In the genomic region with DNA sequence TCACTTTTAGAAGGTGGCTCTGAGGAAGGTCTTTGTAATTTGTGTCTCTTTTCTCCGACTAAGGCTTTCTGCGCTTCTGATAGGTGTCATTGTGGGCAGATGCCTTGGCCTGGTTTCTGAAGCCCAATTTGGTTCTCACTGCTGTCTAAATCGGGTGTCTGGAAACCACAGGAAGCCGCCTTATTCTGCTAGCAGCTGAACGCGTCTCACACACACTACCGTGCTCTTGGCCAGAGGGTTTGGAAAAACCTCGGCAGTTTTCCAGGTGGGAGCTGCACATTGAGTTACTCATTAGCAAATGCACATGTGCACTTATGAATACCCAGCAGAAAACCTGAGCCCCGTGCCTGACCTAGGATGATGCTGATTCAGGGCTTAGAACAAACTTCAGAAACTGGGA, we compare ENCODE assay signal across 9 mouse cellular contexts. TPM values are rescaled to one million over a fixed set of nuclear protein-coding genes. Genes with fewer than 3 reads are reported as not detected.
DNase-seq lines count a peak whose midpoint lies in the region; ATAC-seq and TF ChIP-seq lines count a peak whose summit lies in the region.
"Had no signal": no experiment of that assay in that cellular context is flagged by ENCODE, and none has a peak within 500 bp of the region (broad histone marks: within the 10 kb centered on the region; RNA-seq: fewer than 3 reads in every experiment).

No protein-coding gene starts in this region.

- peak overlapping the region; percentile 16; the same call in 1 of the 2 replicates for H3K27ac ChIP-seq in heart, embryonic 13.5 days (replicated peaks)
- H3K27ac ChIP-seq in kidney, adult 2 months (ENCODE audit: insufficient read depth, low read depth, low read length), result peak overlapping the region; percentile 87

- H3K36me3 ChIP-seq in heart, embryonic 13.5 days, result no peaks in the 10 kb centered on the region
- no peaks in the 10 kb centered on the region for H3K36me3 ChIP-seq in kidney, adult 2 months (ENCODE audit: control insufficient read depth, insufficient read depth, low read length)

- no peak for TF ChIP-seq POLR2A in kidney, adult 2 months (IDR thresholded peaks at IDR 0.05; ENCODE audit: low read depth, low read length)

- no peak for ATAC-seq in heart, embryonic 13.5 days (ENCODE audit: extremely low read depth, insufficient number of reproducible peaks, low FRiP score, low TSS enrichment)
- ATAC-seq in megakaryocyte progenitor cell, adult 5-6 weeks (replicated peaks; ENCODE audit: poor library complexity), result no peak

- no peak overlapping the region for H3K4me2 ChIP-seq in heart, embryonic 13.5 days

- DNase-seq in heart, adult 8-10 months (ENCODE audit: low spot score), result no peak
- peak; percentile 2 for DNase-seq in NIH3T3 (ENCODE audit: low read depth)
- DNase-seq in kidney, adult 2 months, result peak; percentile 96
- peak; percentile 76 for DNase-seq in right cerebral cortex, adult 18-20 months
- no peak for DNase-seq in adrenal gland, postnatal 4 days (ENCODE audit: low spot score in 2 of 2)
- no peak for DNase-seq in adrenal gland, adult (ENCODE audit: inconsistent age in 2 of 2, low spot score in 1 of 2)

- H3K27me3 ChIP-seq in heart, embryonic 13.5 days (replicated peaks), result no peaks in the 10 kb centered on the region
- no peaks in the 10 kb centered on the region for H3K27me3 ChIP-seq in kidney, adult 2 months (replicated peaks; ENCODE audit: control insufficient read depth, insufficient read depth, low read length)

- 65% methylated on average over 9 of the region's 9 CpGs for WGBS in heart, embryonic 13.5 days
- 22% methylated on average over 9 of the region's 9 CpGs for WGBS in kidney, adult 2 months

- no peaks in the 10 kb centered on the region for H3K9me3 ChIP-seq in heart, embryonic 13.5 days

- peaks cover 61% of the 10 kb centered on the region for H3K4me1 ChIP-seq in heart, embryonic 13.5 days
- H3K4me1 ChIP-seq in kidney, adult 2 months (ENCODE audit: control insufficient read depth, insufficient read depth, low read length), result peaks cover 40% of the 10 kb centered on the region

- H3K4me3 ChIP-seq in heart, embryonic 13.5 days, result no peak overlapping the region
- H3K4me3 ChIP-seq in kidney, adult 2 months (ENCODE audit: insufficient read depth, low read depth, low read length), result no peak overlapping the region
- H3K4me3 ChIP-seq: erythroblast, embryonic 14.5 days had no signal

- H3K9ac ChIP-seq in heart, embryonic 13.5 days, result no peak overlapping the region

- no peak for TF ChIP-seq CTCF in kidney, adult 2 months (conservative IDR thresholded peaks at IDR 0.05; ENCODE audit: insufficient read depth, insufficient read length, low read depth, low read length)

RNA-seq across cellular contexts. Expression of gene Xylt1, which starts 52.9 kb away (rescaled TPM):
- 0.66 and 0.94 TPM in 2 replicates for polyA plus RNA-seq in heart, embryonic 13.5 days (2015; fragmentation: Nextera tagmentation; extraction: Ambion mirVana)
- 1 to 10 TPM; 1.6 to 2.3 (median 2.1) TPM for total RNA-seq in heart, adult 8-10 months (2022)
- polyA plus RNA-seq in kidney, adult 2 months (2012; rRNA removed), result 5.9 and 6.1 TPM in 2 replicates
- total RNA-seq in adrenal gland, postnatal 4 days (2021), result 10 to 100 TPM in 1 of 2 experiments, 1 to 10 TPM in 1; 9.3 to 12.4 TPM
- total RNA-seq in megakaryocyte progenitor cell, adult 5-6 weeks (2015), result 20.0 and 24.9 TPM in 2 replicates
- total RNA-seq in megakaryocyte progenitor cell, adult 5-6 weeks (2017), result 12.0 and 17.1 TPM in 2 replicates

Comparison
In these comparisons a context has a peak if more than half of its experiments do, and no peak if none do; other contexts are left out.
1. DNase-seq: peak in NIH3T3 (single experiment), kidney, adult 2 months (single experiment) and right cerebral cortex, adult 18-20 months (single experiment); none in heart, adult 8-10 months (single experiment), adrenal gland, postnatal 4 days (0 of 2) and adrenal gland, adult (0 of 2).